Mouse (Mus musculus) hindbrain, embryonic 13.5 days (tissue): ENCODE data around the gene Nuak1. TPM values are rescaled to one million over a fixed set of nuclear protein-coding genes. Genes with fewer than 3 reads are reported as not detected.

Experiments
- ATAC-seq: fragments of 200-750 bp; cut with Nextera tagmentation; 2 replicates; pipeline ENCODE4 v1.8.0; 2017; ENCODE audit warnings: moderate TSS enrichment; ENCODE audit not compliant: low FRiP score
- H3K27ac ChIP-seq: fragments of 300-500 bp; sonication (generic); 2 replicates; pipeline ENCODE4 v1.5.1; 2015; ENCODE audit warnings: inconsistent platforms, mild to moderate bottlenecking, moderate library complexity
- H3K27me3 ChIP-seq: fragments of 300-500 bp; sonication (generic); 2 replicates; pipeline ENCODE4 v1.6.1; 2015; ENCODE audit warnings: mild to moderate bottlenecking, inconsistent platforms
- H3K36me3 ChIP-seq: fragments of 300-500 bp; sonication (generic); 2 replicates; pipeline ENCODE4 v1.6.1; 2015; ENCODE audit warnings: mild to moderate bottlenecking, inconsistent platforms
- H3K4me1 ChIP-seq: fragments of 300-500 bp; sonication (generic); replicated peaks from 2 replicates; pipeline ENCODE4 v1.6.1; 2015; ENCODE audit warnings: inconsistent platforms
- H3K4me2 ChIP-seq: fragments of 300-500 bp; sonication (generic); 2 replicates; pipeline ENCODE4 v1.6.1; 2015; ENCODE audit warnings: inconsistent platforms, mild to moderate bottlenecking, moderate library complexity
- H3K4me3 ChIP-seq: fragments of 300-500 bp; sonication (generic); 2 replicates; pipeline ENCODE4 v1.5.1; 2015; ENCODE audit warnings: mild to moderate bottlenecking, inconsistent platforms
- H3K9ac ChIP-seq: fragments of 300-500 bp; sonication (generic); 2 replicates; pipeline ENCODE4 v1.6.1; 2015; ENCODE audit warnings: mild to moderate bottlenecking, inconsistent platforms
- H3K9me3 ChIP-seq: fragments of 300-500 bp; sonication (generic); 2 replicates; pipeline ENCODE4 v1.6.1; 2016; ENCODE audit warnings: inconsistent platforms
- WGBS: fragments of 180-500 bp; shearing (Covaris S2); methylation state at CpG from one replicate; pipeline ENCODE4 v1.1.7; 2015; 5-methylcytosine and 5-hydroxymethylcytosine counted together
- polyA plus RNA-seq: library from polyadenylated mRNA; unstranded; fragments of >200 nt; fragmentation: Nextera tagmentation; extraction: Ambion mirVana; gene quantifications from 2 replicates; pipeline ENCODE4 v1.2.1, GENCODE M21; 2015

Gene Nuak1
- polyA plus RNA-seq, 1 experiment from 2014 or later, result 4.6 TPM

DNA sequence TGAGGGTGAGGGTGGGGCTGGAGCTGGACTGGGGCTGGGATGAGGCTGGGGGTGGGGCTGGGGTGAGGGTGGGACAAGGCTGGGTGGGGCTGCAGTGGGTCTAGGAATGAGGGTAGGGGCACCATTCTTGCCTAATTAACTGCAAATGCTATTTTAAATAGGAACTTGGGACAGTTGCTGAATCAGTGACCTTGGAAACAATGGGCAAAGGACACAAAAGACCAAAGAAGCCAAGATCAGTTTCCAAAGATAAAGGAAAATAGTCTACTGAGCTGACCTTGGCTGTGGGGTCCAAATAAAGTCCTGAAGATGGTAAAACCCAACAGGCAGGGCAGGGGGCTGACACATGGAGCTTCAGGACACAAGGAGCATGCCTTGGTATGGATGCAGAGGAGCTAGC lies 22.0 kb downstream of the Nuak1 start:
- no peaks in the 10 kb centered on the region for H3K9me3 ChIP-seq
- H3K27ac ChIP-seq, result no peak overlapping the region
- H3K9ac ChIP-seq, result no peak overlapping the region
- no peak for ATAC-seq
- H3K4me3 ChIP-seq, result no peak overlapping the region
- peaks cover 3% of the 10 kb centered on the region for H3K4me1 ChIP-seq
- no peaks in the 10 kb centered on the region for H3K27me3 ChIP-seq
- no peak overlapping the region for H3K4me2 ChIP-seq
- peaks cover 21% of the 10 kb centered on the region for H3K36me3 ChIP-seq

DNA sequence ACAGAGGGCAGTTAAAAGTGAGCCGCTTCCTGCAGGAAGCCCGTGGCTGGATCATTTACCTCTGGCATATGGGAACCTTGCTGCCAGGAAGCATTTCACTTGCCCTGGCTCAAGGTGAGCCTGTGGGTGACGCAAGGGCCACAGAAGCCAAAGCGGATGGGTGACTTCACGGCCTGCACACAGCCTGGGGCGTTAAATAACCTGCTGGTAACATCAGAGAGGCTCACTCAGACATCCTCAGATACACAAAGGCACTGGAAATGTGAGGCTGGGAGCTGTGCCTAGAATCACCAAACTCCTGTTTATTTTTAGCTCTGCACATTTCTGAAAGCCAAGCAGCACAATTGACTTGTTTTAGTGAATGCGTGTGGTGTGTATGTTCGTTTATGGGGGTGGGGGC lies 23.6 kb downstream of the Nuak1 start:
- no peak overlapping the region for H3K4me3 ChIP-seq
- H3K27ac ChIP-seq, result no peak overlapping the region
- peaks cover 18% of the 10 kb centered on the region for H3K36me3 ChIP-seq
- peaks cover 6% of the 10 kb centered on the region for H3K4me1 ChIP-seq
- no peaks in the 10 kb centered on the region for H3K27me3 ChIP-seq
- no peak overlapping the region for H3K4me2 ChIP-seq
- ATAC-seq, result no peak
- H3K9ac ChIP-seq, result no peak overlapping the region
- 88% methylated on average over 8 of the region's 8 CpGs for WGBS
- H3K9me3 ChIP-seq, result no peaks in the 10 kb centered on the region

DNA sequence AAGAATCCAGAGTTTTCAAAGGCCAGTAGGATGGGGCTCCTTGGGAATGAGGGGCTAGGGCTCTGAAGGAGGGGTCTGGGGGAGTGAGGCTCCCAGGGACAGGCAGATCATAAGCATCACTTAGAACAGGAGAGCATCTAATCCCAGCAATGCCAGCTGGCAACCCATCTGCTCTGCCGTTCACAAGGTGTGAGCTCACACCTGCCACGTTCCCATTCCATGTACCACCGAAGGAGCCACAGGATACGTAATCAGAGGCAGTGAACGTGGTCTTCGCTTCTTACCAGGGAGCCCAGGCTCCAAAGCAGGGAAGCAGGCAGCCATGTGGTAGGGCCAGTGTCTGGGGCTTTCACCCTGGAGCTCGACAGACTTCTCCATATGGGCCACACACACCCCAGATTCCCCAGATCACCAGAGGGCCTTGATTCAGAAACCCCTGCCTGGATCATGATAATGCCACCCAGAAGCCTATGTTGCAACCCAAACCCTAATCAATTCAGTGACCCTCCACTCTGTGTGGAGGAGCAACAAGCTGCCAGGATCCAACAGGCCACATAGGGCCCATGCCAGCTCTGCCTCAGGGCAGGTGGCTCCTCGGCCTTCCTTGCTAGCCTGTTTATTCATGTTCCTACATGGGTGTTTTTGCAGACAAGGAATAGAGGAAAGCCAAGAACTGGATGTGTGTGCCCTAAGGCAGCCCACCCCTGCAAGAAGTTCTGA lies 25.3 kb downstream of the Nuak1 start:
- no peak for ATAC-seq
- Histone ChIP-seq H3K9ac (no peak overlapping the region), H3K36me3 (peaks cover 4% of the 10 kb centered on the region), H3K4me2 (no peak overlapping the region), H3K27me3 (no peaks in the 10 kb centered on the region), H3K4me3 (no peak overlapping the region), H3K27ac (no peak overlapping the region), H3K9me3 (no peaks in the 10 kb centered on the region), H3K4me1 (peaks cover 22% of the 10 kb centered on the region)
- WGBS, result 91% methylated on average over 8 of the region's 8 CpGs

DNA sequence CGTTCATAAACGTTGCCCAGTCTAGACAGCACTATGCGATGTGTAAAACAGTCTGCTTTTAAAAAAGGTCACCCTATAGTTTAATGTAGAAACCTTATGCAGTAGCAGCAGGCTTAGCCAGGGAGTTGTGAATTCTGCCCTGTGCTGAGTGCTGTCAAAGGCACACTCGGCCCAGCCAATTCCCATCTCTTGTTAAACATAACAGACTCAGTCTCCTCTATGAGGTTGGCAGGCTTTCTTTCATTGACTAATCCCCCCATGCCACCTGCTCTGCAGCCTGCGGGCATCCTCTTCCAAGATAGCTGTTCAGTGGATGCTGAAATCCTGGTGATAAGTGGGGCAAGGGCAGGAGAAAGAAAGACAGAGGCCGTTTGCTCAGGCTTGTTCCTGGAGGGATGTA lies 27.1 kb downstream of the Nuak1 start:
- H3K36me3 ChIP-seq, result peaks cover 10% of the 10 kb centered on the region; the same call in 1 of the 2 replicates
- no peak overlapping the region for H3K4me3 ChIP-seq
- peaks cover 33% of the 10 kb centered on the region for H3K4me1 ChIP-seq
- H3K9me3 ChIP-seq, result no peaks in the 10 kb centered on the region
- H3K4me2 ChIP-seq, result no peak overlapping the region
- H3K27ac ChIP-seq, result no peak overlapping the region
- ATAC-seq, result no peak
- 69% methylated on average over 6 of the region's 6 CpGs for WGBS
- no peak overlapping the region for H3K9ac ChIP-seq
- no peaks in the 10 kb centered on the region for H3K27me3 ChIP-seq

- no peaks in the 10 kb centered on the region for H3K9me3 ChIP-seq
- no peaks in the 10 kb centered on the region for H3K27me3 ChIP-seq
- peaks cover 12% of the 10 kb centered on the region for H3K36me3 ChIP-seq
- peaks cover 33% of the 10 kb centered on the region for H3K4me1 ChIP-seq
- H3K9ac ChIP-seq, result no peak overlapping the region
- H3K4me3 ChIP-seq, result no peak overlapping the region
- WGBS, result 88% methylated on average over 12 of the region's 12 CpGs
- ATAC-seq, result no peak
- no peak overlapping the region for H3K27ac ChIP-seq
- H3K4me2 ChIP-seq, result no peak overlapping the region
Measured at GRCm38 (mm10) chr10:84412326-84412962, 28.0 kb downstream of the Nuak1 start.

DNA sequence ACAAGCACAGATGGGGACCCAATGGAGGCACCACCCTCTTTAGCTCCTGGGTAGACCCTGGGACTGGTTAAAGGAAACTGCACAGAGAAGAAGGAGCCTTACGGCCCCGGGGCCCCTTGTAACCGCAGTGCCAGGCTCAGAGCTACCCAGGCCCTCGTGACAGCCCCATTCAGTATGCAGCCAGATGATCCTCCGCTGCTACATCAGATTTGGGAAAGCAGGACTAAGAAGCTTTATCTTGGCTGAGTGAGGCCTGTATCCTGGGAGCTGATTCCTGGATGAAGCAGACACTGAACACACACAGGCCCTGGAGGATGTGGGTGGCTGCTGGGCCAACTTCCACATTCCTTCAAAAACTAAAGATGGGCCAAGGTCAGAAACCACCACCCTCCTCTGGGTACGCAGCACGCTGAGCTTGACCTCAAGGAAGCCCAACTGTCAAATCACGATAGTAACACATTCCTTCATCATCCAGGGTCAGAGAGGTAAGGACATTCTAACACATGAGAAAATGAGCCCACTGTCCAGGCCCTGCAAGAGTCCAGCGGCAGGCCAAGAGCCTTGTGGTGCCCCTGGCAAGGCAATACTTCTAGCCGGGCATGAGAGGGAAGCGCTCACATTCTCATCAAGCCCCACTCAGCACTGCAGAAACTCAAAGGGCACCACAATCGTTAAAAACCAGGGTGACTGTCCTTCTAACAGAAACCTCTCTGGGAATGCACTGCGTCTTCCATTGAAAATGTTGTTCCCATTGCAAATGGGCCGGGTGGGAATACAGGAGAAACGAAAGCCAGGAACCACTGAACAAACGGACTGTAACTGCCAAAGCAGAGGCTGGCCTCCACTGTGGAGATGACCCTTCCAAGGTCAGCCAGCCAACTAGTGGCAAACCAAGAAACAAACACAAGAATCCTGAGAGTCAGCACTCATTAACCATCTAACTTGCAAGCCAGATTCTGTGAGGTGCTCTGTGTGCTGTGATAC lies 29.0 kb downstream of the Nuak1 start:
- H3K27ac ChIP-seq, result peak overlapping the region; percentile 74
- H3K4me3 ChIP-seq, result no peak overlapping the region
- H3K4me2 ChIP-seq, result no peak overlapping the region
- ATAC-seq, result no peak
- peaks cover 18% of the 10 kb centered on the region for H3K36me3 ChIP-seq
- 83% methylated on average over 16 of the region's 16 CpGs for WGBS
- H3K9me3 ChIP-seq, result no peaks in the 10 kb centered on the region
- H3K4me1 ChIP-seq, result peaks cover 33% of the 10 kb centered on the region
- no peak overlapping the region for H3K9ac ChIP-seq
- H3K27me3 ChIP-seq, result no peaks in the 10 kb centered on the region

GRCm38 (mm10) chr10:84408965-84409660 lies 31.3 kb downstream of the Nuak1 start:
- Histone ChIP-seq H3K27ac (no peak overlapping the region), H3K4me1 (peaks cover 41% of the 10 kb centered on the region), H3K36me3 (peaks cover 18% of the 10 kb centered on the region), H3K4me2 (no peak overlapping the region), H3K9me3 (no peaks in the 10 kb centered on the region), H3K4me3 (no peak overlapping the region), H3K27me3 (no peaks in the 10 kb centered on the region), H3K9ac (no peak overlapping the region)
- 85% methylated on average over 13 of the region's 13 CpGs for WGBS
- no peak for ATAC-seq

DNA sequence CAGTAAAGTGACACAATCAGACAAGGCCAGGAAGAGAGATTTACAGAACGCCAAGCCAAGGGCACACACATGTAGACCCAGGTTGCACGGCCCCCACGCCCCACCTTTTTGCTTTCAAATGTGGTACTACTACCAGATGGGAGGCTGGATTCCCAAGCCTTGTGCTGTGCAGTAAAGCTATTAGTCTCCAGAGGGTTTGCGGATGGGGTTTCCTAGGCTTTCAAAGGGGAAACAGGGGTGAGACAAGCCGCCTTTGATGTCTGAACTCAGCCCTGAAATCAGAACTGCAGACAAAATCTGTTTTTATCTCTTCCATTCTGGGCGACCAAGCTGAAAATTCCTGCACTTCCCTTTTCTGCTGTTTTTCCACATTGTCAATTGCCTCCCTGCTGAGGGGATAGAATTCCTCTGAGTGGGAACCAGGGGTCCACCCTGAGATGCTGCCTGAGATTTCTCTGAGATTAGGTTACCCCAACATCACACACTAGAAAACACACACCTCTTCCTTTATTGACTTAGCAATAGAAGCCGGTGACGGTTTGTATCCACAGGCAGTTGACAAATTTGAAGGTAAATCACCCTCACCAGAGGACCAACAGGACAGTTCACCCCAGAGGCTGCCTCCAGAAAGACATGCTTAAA lies 35.1 kb downstream of the Nuak1 start:
- 0 out of 2 replicates have a peak overlapping the region, but pooled peaks have one; percentile 30 for H3K27ac ChIP-seq
- no peaks in the 10 kb centered on the region for H3K9me3 ChIP-seq
- ATAC-seq, result no peak
- no peak overlapping the region for H3K9ac ChIP-seq
- no peak overlapping the region for H3K4me2 ChIP-seq
- H3K4me3 ChIP-seq, result no peak overlapping the region
- peaks cover 47% of the 10 kb centered on the region for H3K4me1 ChIP-seq
- 63% methylated on average over 8 of the region's 8 CpGs for WGBS
- peaks cover 18% of the 10 kb centered on the region for H3K36me3 ChIP-seq
- no peaks in the 10 kb centered on the region for H3K27me3 ChIP-seq

- WGBS, result 45% methylated on average over 7 of the region's 7 CpGs
Measured at GRCm38 (mm10) chr10:84401907-84402371, 38.5 kb downstream of the Nuak1 start.

GRCm38 (mm10) chr10:84401189-84401588 lies 39.2 kb downstream of the Nuak1 start:
- no peaks in the 10 kb centered on the region for H3K27me3 ChIP-seq
- no peak overlapping the region for H3K4me3 ChIP-seq
- peak overlapping the region; percentile 55; the same call in 1 of the 2 replicates for H3K27ac ChIP-seq
- H3K4me1 ChIP-seq, result peaks cover 50% of the 10 kb centered on the region
- H3K36me3 ChIP-seq, result no peaks in the 10 kb centered on the region
- WGBS, result 15% methylated on average over 4 of the region's 4 CpGs
- H3K9me3 ChIP-seq, result no peaks in the 10 kb centered on the region
- no peak overlapping the region for H3K4me2 ChIP-seq
- no peak overlapping the region for H3K9ac ChIP-seq
- no peak for ATAC-seq

More at GRCm38 (mm10) chr10:84401907-84402371, 38.5 kb downstream of the Nuak1 start:
- peaks cover 1% of the 10 kb centered on the region; the same call in 1 of the 2 replicates for H3K36me3 ChIP-seq
- ATAC-seq, result peak; percentile 37; the same call in 1 of the 2 replicates
- H3K9ac ChIP-seq, result no peak overlapping the region
- H3K27me3 ChIP-seq, result no peaks in the 10 kb centered on the region
- peak overlapping the region; percentile 44; the same call in 1 of the 2 replicates for H3K27ac ChIP-seq
- H3K9me3 ChIP-seq, result no peaks in the 10 kb centered on the region
- peaks cover 42% of the 10 kb centered on the region for H3K4me1 ChIP-seq
- no peak overlapping the region for H3K4me2 ChIP-seq
- H3K4me3 ChIP-seq, result no peak overlapping the region

DNA sequence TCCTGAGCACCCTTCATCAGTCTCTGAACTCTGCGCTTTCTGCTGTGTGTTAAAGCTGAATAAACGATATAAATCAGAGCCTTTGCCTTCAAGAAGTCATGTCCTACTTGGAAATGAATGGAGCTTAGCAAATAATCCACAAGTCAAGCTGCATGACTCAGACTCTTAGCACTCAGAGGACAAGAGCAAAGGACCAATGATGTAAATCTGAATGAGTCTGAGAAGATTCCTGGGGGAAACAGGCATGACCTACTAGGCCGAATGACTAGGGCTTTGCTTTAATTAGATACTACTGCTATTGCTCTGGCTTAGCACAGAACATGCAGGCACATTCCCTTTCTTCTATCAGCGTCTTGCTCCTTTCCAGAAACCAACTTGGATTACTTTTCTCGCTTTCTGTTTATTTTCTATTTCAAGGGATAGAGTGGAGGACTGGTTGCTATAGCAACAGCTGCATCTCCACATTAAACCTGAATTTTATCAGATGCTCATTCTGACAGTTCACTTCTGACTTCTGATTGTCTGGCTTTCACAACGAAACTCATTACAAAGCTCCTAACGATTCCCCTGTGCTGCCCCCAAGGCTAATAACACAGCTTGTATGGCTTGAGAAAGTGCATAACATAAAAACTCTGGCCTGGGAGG lies 40.2 kb downstream of the Nuak1 start:
- Histone ChIP-seq H3K36me3 (no peaks in the 10 kb centered on the region), H3K9ac (no peak overlapping the region), H3K4me1 (peaks cover 53% of the 10 kb centered on the region), H3K9me3 (no peaks in the 10 kb centered on the region), H3K27ac (peak overlapping the region; percentile 55), H3K4me2 (no peak overlapping the region), H3K4me3 (no peak overlapping the region), H3K27me3 (no peaks in the 10 kb centered on the region)
- 70% methylated on average over 7 of the region's 7 CpGs for WGBS
- no peak for ATAC-seq
